Mouse (Mus musculus): ENCODE measurements around the gene Tnxb.
A peak's percentile ranks its signal among the peaks of the same experiment; 100 is the strongest.
"Not testable (repeated sequence)": the region's sequence is repeated elsewhere in the genome, so short reads cannot be mapped to it uniquely, and the experiment has no call there.

Gene Tnxb

GRCm38 (mm10) chr17:34688889-34689288 lies 18.6 kb downstream of the Tnxb start:
- no peak for DNase-seq

- no peak for DNase-seq
These were observed 20.1 kb downstream of the Tnxb start for GRCm38 (mm10) chr17:34690458-34690857.

- DNase-seq: no peak
These were observed 22.6 kb downstream of the Tnxb start for GRCm38 (mm10) chr17:34692906-34693305.

- DNase-seq: peak; percentile 83
These were observed 29.5 kb downstream of the Tnxb start for GRCm38 (mm10) chr17:34699575-34700408.

- peak; percentile 40 for DNase-seq
These were observed 30.3 kb downstream of the Tnxb start for GRCm38 (mm10) chr17:34700671-34701071.

GRCm38 (mm10) chr17:34706476-34706875 lies 36.1 kb downstream of the Tnxb start:
- not testable (repeated sequence) for DNase-seq

- peak; percentile 59 for DNase-seq
These were observed 42.6 kb downstream of the Tnxb start for GRCm38 (mm10) chr17:34712951-34713350.

- DNase-seq: not testable (repeated sequence)
These were observed 44.0 kb downstream of the Tnxb start for GRCm38 (mm10) chr17:34714181-34714907.

GRCm38 (mm10) chr17:34714908-34715445 lies 44.6 kb downstream of the Tnxb start:
- DNase-seq: not testable (repeated sequence)

- not testable (repeated sequence) for DNase-seq
These were observed 45.1 kb downstream of the Tnxb start for GRCm38 (mm10) chr17:34715451-34715850.

GRCm38 (mm10) chr17:34716247-34716646 lies 45.9 kb downstream of the Tnxb start:
- no peak for DNase-seq

- DNase-seq: no peak
These were observed 47.1 kb downstream of the Tnxb start for GRCm38 (mm10) chr17:34717401-34717800.

GRCm38 (mm10) chr17:34719886-34720285 lies 49.6 kb downstream of the Tnxb start:
- not testable (repeated sequence) for DNase-seq

GRCm38 (mm10) chr17:34722238-34722637 lies 51.9 kb downstream of the Tnxb start:
- not testable (repeated sequence) for DNase-seq

- no peak for DNase-seq
These were observed 52.7 kb downstream of the Tnxb start for GRCm38 (mm10) chr17:34723066-34723465.

GRCm38 (mm10) chr17:34727887-34728286 lies 57.6 kb downstream of the Tnxb start:
- DNase-seq: no peak

GRCm38 (mm10) chr17:34729155-34729554 lies 58.8 kb downstream of the Tnxb start:
- not testable (repeated sequence) for DNase-seq

GRCm38 (mm10) chr17:34729779-34730553 lies 59.6 kb downstream of the Tnxb start:
- not testable (repeated sequence) for DNase-seq

GRCm38 (mm10) chr17:34737466-34737865 lies 67.1 kb downstream of the Tnxb start:
- DNase-seq: not testable (repeated sequence)

- not testable (repeated sequence) for DNase-seq
These were observed 69.4 kb downstream of the Tnxb start for GRCm38 (mm10) chr17:34739708-34740107.

- no peak for DNase-seq
These were observed 69.9 kb downstream of the Tnxb start for GRCm38 (mm10) chr17:34740280-34740679.

- DNase-seq: peak; percentile 7
These were observed 73.4 kb downstream of the Tnxb start, which contains the start of gene C4b for GRCm38 (mm10) chr17:34743719-34744118. Gene C4b, minus strand, starts transcription at chr17:34743882.

- DNase-seq: no peak
These were observed 73.9 kb downstream of the Tnxb start for GRCm38 (mm10) chr17:34744206-34744605.
